Mouse (Mus musculus): Measurements from ENCODE around the gene Ubr1. TPM values are rescaled to one million over a fixed set of nuclear protein-coding genes. Genes with fewer than 3 reads are reported as not detected.
A peak's percentile ranks its signal among the peaks of the same experiment; 100 is the strongest.

The Ubr1 gene
- polyA plus RNA-seq, 2 experiments, result 5.1 to 9.3 TPM

GRCm38 (mm10) chr2:121009071-121009677 is 38.7 kb upstream of the Ubr1 start:
- DNase-seq (ENCODE audit: low read depth in 3 of 3, low spot score in 3 of 3), result peak in 1 of 3 experiments; percentile 16
- H3K9ac ChIP-seq (replicated peaks), result peak overlapping the region; percentile 75
- H3K27me3 ChIP-seq (ENCODE audit: control insufficient read depth, insufficient read depth, low read length), result no peaks in the 10 kb centered on the region
- H3K27ac ChIP-seq, result peak overlapping the region; percentile 61
- WGBS (ENCODE audit: insufficient replicate concordance), result 20% methylated on average over 5 of the region's 5 CpGs
- H3K36me3 ChIP-seq (replicated peaks; ENCODE audit: control insufficient read depth, insufficient read depth, low read depth), result peaks cover 7% of the 10 kb centered on the region; the same call in 1 of the 2 replicates
- H3K9me3 ChIP-seq (ENCODE audit: control insufficient read depth, low read length), result no peaks in the 10 kb centered on the region
- H3K4me1 ChIP-seq (replicated peaks; ENCODE audit: control insufficient read depth in 2 of 2, insufficient read depth in 2 of 2, low read length in 1 of 2), result peaks cover 6 to 8% of the 10 kb centered on the region in 2 experiments
- peak overlapping the region; percentile 79 to 99 for H3K4me3 ChIP-seq (ENCODE audit: insufficient read depth in 1 of 2, low read depth in 2 of 2, low read length in 2 of 2)
- TF ChIP-seq CTCF (IDR thresholded peaks at IDR 0.05; ENCODE audit: low read depth) (no peak), EP300 (IDR thresholded peaks at IDR 0.05; ENCODE audit: low read depth) (no peak)
- ATAC-seq (ENCODE audit: insufficient read depth), result no peak
- H3K4me2 ChIP-seq (ENCODE audit: low read depth), result peak overlapping the region; percentile 81

- no peaks in the 10 kb centered on the region for H3K27me3 ChIP-seq (ENCODE audit: control insufficient read depth, insufficient read depth, low read length)
- H3K9ac ChIP-seq (replicated peaks), result peak overlapping the region; percentile 75
- WGBS (ENCODE audit: insufficient replicate concordance), result under 1% methylated on average over 12 of the region's 12 CpGs
- TF ChIP-seq EP300 (IDR thresholded peaks at IDR 0.05; ENCODE audit: low read depth) (no peak), CTCF (IDR thresholded peaks at IDR 0.05; ENCODE audit: low read depth) (no peak)
- peak overlapping the region; percentile 61 for H3K27ac ChIP-seq
- ATAC-seq (ENCODE audit: insufficient read depth), result peak; percentile 40
- peaks cover 6 to 8% of the 10 kb centered on the region in 2 experiments for H3K4me1 ChIP-seq (replicated peaks; ENCODE audit: control insufficient read depth in 2 of 2, insufficient read depth in 2 of 2, low read length in 1 of 2)
- H3K4me3 ChIP-seq (ENCODE audit: insufficient read depth in 1 of 2, low read depth in 2 of 2, low read length in 2 of 2), result peak overlapping the region; percentile 79 to 99
- no peaks in the 10 kb centered on the region for H3K9me3 ChIP-seq (ENCODE audit: control insufficient read depth, low read length)
- H3K36me3 ChIP-seq (replicated peaks; ENCODE audit: control insufficient read depth, insufficient read depth, low read depth), result peaks cover 7% of the 10 kb centered on the region; the same call in 1 of the 2 replicates
- peak in 1 of 3 experiments; percentile 11 for DNase-seq (ENCODE audit: low read depth in 3 of 3, low spot score in 3 of 3)
- H3K4me2 ChIP-seq (ENCODE audit: low read depth), result peak overlapping the region; percentile 81
Measured at GRCm38 (mm10) chr2:121008664-121009007, 38.1 kb upstream of the Ubr1 start.

- H3K27me3 ChIP-seq (ENCODE audit: control insufficient read depth, insufficient read depth, low read length), result no peaks in the 10 kb centered on the region
- WGBS (ENCODE audit: insufficient replicate concordance), result 2% methylated on average over 34 of the region's 34 CpGs
- no peaks in the 10 kb centered on the region for H3K9me3 ChIP-seq (ENCODE audit: control insufficient read depth, low read length)
- H3K4me3 ChIP-seq (ENCODE audit: insufficient read depth in 1 of 2, low read depth in 2 of 2, low read length in 2 of 2), result peak within 1 kb of the TSS; percentile 79 to 99
- H3K27ac ChIP-seq, result peak within 1 kb of the TSS; percentile 61
- TF ChIP-seq EP300 (IDR thresholded peaks at IDR 0.05; ENCODE audit: low read depth) (no peak), CTCF (IDR thresholded peaks at IDR 0.05; ENCODE audit: low read depth) (no peak)
- ATAC-seq (ENCODE audit: insufficient read depth), result peak; percentile 96
- peak; percentile 85 to 89 (median 87) for DNase-seq (ENCODE audit: low read depth in 3 of 3, low spot score in 3 of 3)
- peak within 1 kb of the TSS; percentile 75 for H3K9ac ChIP-seq (replicated peaks)
- H3K36me3 ChIP-seq (replicated peaks; ENCODE audit: control insufficient read depth, insufficient read depth, low read depth), result peaks cover 7% of the 10 kb centered on the region; the same call in 1 of the 2 replicates
- H3K4me2 ChIP-seq (ENCODE audit: low read depth), result peak within 1 kb of the TSS; percentile 81
- H3K4me1 ChIP-seq (replicated peaks; ENCODE audit: control insufficient read depth in 2 of 2, insufficient read depth in 2 of 2, low read length in 1 of 2), result peaks cover 6 to 8% of the 10 kb centered on the region in 2 experiments
Measured at GRCm38 (mm10) chr2:121007925-121008663, 37.6 kb upstream of the Ubr1 start, which contains the start of gene Ccndbp1. TSS of gene Ccndbp1 (plus strand) at chr2:121008403.

GRCm38 (mm10) chr2:121006986-121007385 is 36.5 kb upstream of the Ubr1 start:
- H3K36me3 ChIP-seq (replicated peaks; ENCODE audit: control insufficient read depth, insufficient read depth, low read depth), result peaks cover 2% of the 10 kb centered on the region; the same call in 1 of the 2 replicates
- H3K4me2 ChIP-seq (ENCODE audit: low read depth), result no peak overlapping the region
- peaks cover 6 to 8% of the 10 kb centered on the region in 2 experiments for H3K4me1 ChIP-seq (replicated peaks; ENCODE audit: control insufficient read depth in 2 of 2, insufficient read depth in 2 of 2, low read length in 1 of 2)
- peak overlapping the region; percentile 23; the same call in 1 of the 2 replicates for H3K27ac ChIP-seq
- DNase-seq (ENCODE audit: low read depth in 3 of 3, low spot score in 3 of 3) (no peak), ATAC-seq (ENCODE audit: insufficient read depth) (no peak)
- TF ChIP-seq CTCF (IDR thresholded peaks at IDR 0.05; ENCODE audit: low read depth) (no peak), EP300 (IDR thresholded peaks at IDR 0.05; ENCODE audit: low read depth) (no peak)
- WGBS (ENCODE audit: insufficient replicate concordance), result 79% methylated on average over 1 of the region's 1 CpGs
- no peak overlapping the region for H3K9ac ChIP-seq (replicated peaks)
- H3K27me3 ChIP-seq (ENCODE audit: control insufficient read depth, insufficient read depth, low read length), result no peaks in the 10 kb centered on the region
- no peak overlapping the region for H3K4me3 ChIP-seq (ENCODE audit: insufficient read depth in 1 of 2, low read depth in 2 of 2, low read length in 2 of 2)
- H3K9me3 ChIP-seq (ENCODE audit: control insufficient read depth, low read length), result no peaks in the 10 kb centered on the region

All from liver, embryonic 14.5 days (tissue).